Mouse (Mus musculus) cerebellum, postnatal 36 days (tissue): ENCODE measurements at regions not wholly inside any gene's neighbourhood (a gene's known extent, or its start where the extent isn't known, plus 50 kb on each side); places are given as distances from the start of the nearest gene placed in this dataset.

Experiments
- DNase-seq, 2 experiments: peaks; one replicate each; pipeline ENCODE4 v3.0.0; 2021 to 2022; ENCODE audit warnings: mixed read lengths in 2 of 2

- peak in 1 of 2 experiments; percentile 1 for DNase-seq
These were observed 482.6 kb upstream of the Gm20594 start for GRCm38 (mm10) chr6:79335131-79335530.
